Mouse (Mus musculus) liver, adult 2 months (tissue): ENCODE measurements around the gene Mfsd5. TPM values are rescaled to one million over a fixed set of nuclear protein-coding genes. Genes with fewer than 3 reads are reported as not detected.

ENCODE experiments used
- DNase-seq: peaks from one replicate; pipeline ENCODE4 v3.0.0-alpha.2; 2011; ENCODE audit warnings: low read depth, low spot score; ENCODE audit errors: extremely low read depth
- H3K27ac ChIP-seq: fragments of 200-500 bp; replicated peaks from 2 replicates; pipeline ENCODE4 v1.5.1; 2012; ENCODE audit warnings: low read depth, mild to moderate bottlenecking, control low read depth, inconsistent platforms, low read length; ENCODE audit not compliant: insufficient read depth
- H3K27me3 ChIP-seq: fragments of 200-500 bp; 2 replicates; pipeline ENCODE4 v1.6.1; 2012; ENCODE audit warnings: mild to moderate bottlenecking, moderate library complexity, low read length, inconsistent platforms; ENCODE audit not compliant: control insufficient read depth, insufficient read depth
- H3K36me3 ChIP-seq: fragments of 200-500 bp; 2 replicates; pipeline ENCODE4 v1.6.1; 2012; ENCODE audit warnings: low read length, inconsistent platforms; ENCODE audit not compliant: control insufficient read depth, insufficient read depth
- H3K4me1 ChIP-seq: fragments of 200-500 bp; 2 replicates; pipeline ENCODE4 v1.6.1; 2011; ENCODE audit warnings: low read length; ENCODE audit not compliant: control insufficient read depth, insufficient read depth
- H3K4me3 ChIP-seq: fragments of 200-500 bp; 2 replicates; pipeline ENCODE4 v1.5.1; 2011; ENCODE audit warnings: low read depth, mild to moderate bottlenecking, control low read depth, low read length, moderate library complexity; ENCODE audit not compliant: insufficient read depth
- H3K79me2 ChIP-seq: fragments of 200-500 bp; 2 replicates; pipeline ENCODE4 v1.6.1; 2012; ENCODE audit warnings: inconsistent platforms, mild to moderate bottlenecking, low read length, moderate library complexity; ENCODE audit not compliant: control insufficient read depth, insufficient read depth
- H3K9ac ChIP-seq: fragments of 200-500 bp; 2 replicates; pipeline ENCODE4 v1.6.1; 2012; ENCODE audit warnings: low read depth, mild to moderate bottlenecking, control low read depth, inconsistent platforms, low read length
- CTCF ChIP-seq: fragments of 200-500 bp; IDR thresholded peaks from 2 replicates; pipeline ENCODE4 v1.5.1; 2011; ENCODE audit warnings: low read depth, low read length, control low read depth
- POLR2A ChIP-seq: fragments of 200-500 bp; IDR thresholded peaks from 2 replicates; pipeline ENCODE4 v1.6.1; 2011; ENCODE audit warnings: low read length, control low read depth; ENCODE audit not compliant: insufficient read depth; ENCODE audit errors: extremely low read depth
- WGBS: fragments of 180-500 bp; shearing (Covaris S2); methylation state at CpG from one replicate; pipeline ENCODE4 v1.1.7; 2018; 5-methylcytosine and 5-hydroxymethylcytosine counted together
- polyA plus RNA-seq: library from polyadenylated mRNA; depleted of rRNA; stranded (reverse); fragments of >200 nt; gene quantifications from 2 replicates; pipeline ENCODE4 v1.2.3, GENCODE M21; 2012
- total RNA-seq: library from RNA; depleted of rRNA; stranded (reverse); fragments of >200 nt; gene quantifications from 2 replicates; pipeline ENCODE4 v1.2.3, GENCODE M21; 2014

Mfsd5 gene
- total and polyA plus RNA-seq, 2 experiments, result 8.5 to 51.4 TPM

DNA sequence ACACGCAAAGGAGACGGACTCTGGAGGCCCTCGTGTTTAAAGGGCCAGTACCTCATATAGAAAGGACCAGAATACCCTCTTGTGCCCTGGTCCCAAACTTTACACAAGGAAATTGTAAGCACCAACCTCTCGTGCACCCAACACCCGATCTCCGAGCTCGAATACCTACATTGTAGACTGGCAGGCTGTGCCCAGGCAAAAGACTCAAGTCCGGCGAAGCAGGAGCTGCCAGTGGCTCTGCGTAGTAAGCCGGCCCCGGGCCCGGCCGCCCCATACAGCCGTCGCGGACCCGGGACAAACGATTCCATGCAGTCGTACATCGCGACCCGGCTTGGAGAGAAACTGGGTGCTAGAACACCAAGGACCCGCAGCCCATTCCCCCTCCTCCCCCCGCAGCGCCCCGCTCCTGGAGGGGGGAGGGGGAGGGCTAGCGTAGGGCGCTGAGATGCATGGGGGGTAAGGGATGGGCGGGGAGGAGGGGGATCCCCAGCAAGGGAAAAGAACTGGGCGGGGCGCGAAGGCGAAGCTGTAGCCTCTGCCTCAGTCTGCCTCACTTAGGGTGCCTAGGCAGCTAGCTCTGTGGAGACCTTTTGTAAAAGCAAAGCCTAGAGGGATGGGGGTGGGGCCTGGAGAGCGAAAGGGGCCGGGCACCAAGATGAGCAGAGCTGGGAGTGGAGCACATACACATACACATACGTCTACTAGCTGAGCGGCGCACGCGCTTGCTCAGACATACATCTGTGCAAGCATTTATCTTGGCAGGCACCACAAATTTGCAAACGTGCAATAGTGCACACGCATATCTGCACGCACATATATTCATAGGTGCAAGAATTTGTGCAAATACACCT, 33.1 kb upstream of the Mfsd5 start:
- TF ChIP-seq CTCF, result no peak
- TF ChIP-seq POLR2A, result peak; percentile 32; the same call in 1 of the 2 replicates
- Histone ChIP-seq H3K36me3 (no peaks in the 10 kb centered on the region), H3K27ac (peak overlapping the region; percentile 79), H3K9ac (peak overlapping the region; percentile 81), H3K4me3 (peak overlapping the region; percentile 74), H3K4me1 (peaks cover 6% of the 10 kb centered on the region; the same call in 1 of the 2 replicates), H3K27me3 (no peaks in the 10 kb centered on the region), H3K79me2 (no peaks in the 10 kb centered on the region)
- under 1% methylated on average over 41 of the region's 44 CpGs for WGBS
- DNase-seq, result peak; percentile 42

GRCm38 (mm10) chr15:102246866-102247251, 32.4 kb upstream of the Mfsd5 start:
- H3K9ac ChIP-seq, result peak overlapping the region; percentile 81
- no peaks in the 10 kb centered on the region for H3K36me3 ChIP-seq
- peak; percentile 71 for DNase-seq
- TF ChIP-seq POLR2A (0 out of 2 replicates have a peak, but pooled peaks have one; percentile 19), CTCF (no peak)
- H3K4me3 ChIP-seq, result peak overlapping the region; percentile 74
- H3K27me3 ChIP-seq, result no peaks in the 10 kb centered on the region
- peaks cover 4% of the 10 kb centered on the region; the same call in 1 of the 2 replicates for H3K4me1 ChIP-seq
- H3K79me2 ChIP-seq, result no peaks in the 10 kb centered on the region
- WGBS, result under 1% methylated on average over 35 of the region's 35 CpGs
- peak overlapping the region; percentile 62 for H3K27ac ChIP-seq

GRCm38 (mm10) chr15:102247252-102248130, 31.8 kb upstream of the Mfsd5 start:
- H3K79me2 ChIP-seq, result no peaks in the 10 kb centered on the region
- H3K36me3 ChIP-seq, result no peaks in the 10 kb centered on the region
- no peaks in the 10 kb centered on the region for H3K27me3 ChIP-seq
- WGBS, result 1% methylated on average over 59 of the region's 65 CpGs
- peak overlapping the region; percentile 74 for H3K4me3 ChIP-seq
- peak; percentile 42 for DNase-seq
- H3K9ac ChIP-seq, result peak overlapping the region; percentile 81
- H3K27ac ChIP-seq, result peak overlapping the region; percentile 95
- peaks cover 4% of the 10 kb centered on the region; the same call in 1 of the 2 replicates for H3K4me1 ChIP-seq
- TF ChIP-seq POLR2A (no peak), CTCF (no peak)

GRCm38 (mm10) chr15:102248131-102248811, 31.0 kb upstream of the Mfsd5 start:
- peak overlapping the region; percentile 73 for H3K9ac ChIP-seq
- TF ChIP-seq POLR2A, result no peak
- TF ChIP-seq CTCF, result no peak
- H3K27ac ChIP-seq, result peak overlapping the region; percentile 73
- H3K4me3 ChIP-seq, result peak overlapping the region; percentile 74
- H3K4me1 ChIP-seq, result peaks cover 4% of the 10 kb centered on the region; the same call in 1 of the 2 replicates
- H3K36me3 ChIP-seq, result no peaks in the 10 kb centered on the region
- no peaks in the 10 kb centered on the region for H3K79me2 ChIP-seq
- H3K27me3 ChIP-seq, result no peaks in the 10 kb centered on the region
- WGBS, result 21% methylated on average over 8 of the region's 8 CpGs
- DNase-seq, result no peak

- Histone ChIP-seq H3K9ac (no peak overlapping the region), H3K27ac (peak overlapping the region; percentile 35), H3K79me2 (no peaks in the 10 kb centered on the region), H3K36me3 (no peaks in the 10 kb centered on the region), H3K4me1 (peaks cover 4% of the 10 kb centered on the region; the same call in 1 of the 2 replicates), H3K27me3 (no peaks in the 10 kb centered on the region), H3K4me3 (no peak overlapping the region)
- TF ChIP-seq CTCF, result no peak
- TF ChIP-seq POLR2A, result no peak
- 36% methylated on average over 3 of the region's 3 CpGs for WGBS
- no peak for DNase-seq
Measured at GRCm38 (mm10) chr15:102248812-102249191, 30.5 kb upstream of the Mfsd5 start.
